Mouse (Mus musculus) megakaryocyte, adult 5-6 weeks (primary cell): ENCODE results near the gene Abca12. TPM values are rescaled to one million over a fixed set of nuclear protein-coding genes. Genes with fewer than 3 reads are reported as not detected.

Experiments used
- ATAC-seq: 2 replicates; pipeline ENCODE4 v1.8.0; 2016; ENCODE audit warnings: mild to moderate bottlenecking, inconsistent platforms; ENCODE audit not compliant: poor library complexity, severe bottlenecking
- total RNA-seq, 2 experiments: library from RNA; stranded (forward) in 1 of 2; stranded (reverse) in 1 of 2; fragments of 153-499, 151-499 nt in 1 of 2; fragments of 221-1000, 200-1000 nt in 1 of 2; gene quantifications; 2 replicates each; pipeline versions ENCODE4 v1.2.3 to v1.2.4; 2015 to 2017

Gene Abca12
- not detected in 2 replicates for total RNA-seq (2015)
- not detected in 2 replicates for total RNA-seq (2017)

DNA sequence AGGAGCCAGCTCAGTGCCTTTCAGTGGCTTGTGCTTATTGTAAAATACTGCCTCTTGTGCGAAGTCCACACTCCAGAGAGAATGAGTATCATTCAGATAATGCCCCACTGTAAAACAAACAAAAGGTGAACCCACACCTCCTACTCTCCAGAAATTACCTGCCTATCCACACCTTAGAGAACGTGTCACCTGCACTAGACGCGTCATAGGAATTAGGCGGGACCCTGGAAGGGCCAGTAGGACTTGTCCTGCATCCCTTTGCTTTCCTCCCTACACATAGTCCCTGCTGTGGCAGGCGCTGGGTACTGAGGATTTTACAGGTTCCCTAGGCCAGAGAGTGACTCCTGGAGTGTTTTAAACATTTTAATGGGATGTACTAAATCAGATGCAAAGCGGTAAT lies at the start of gene Abca12:
Gene Abca12, minus strand, starts transcription at position 101 of the 400 bp plus-strand sequence.
- no peak for ATAC-seq

DNA sequence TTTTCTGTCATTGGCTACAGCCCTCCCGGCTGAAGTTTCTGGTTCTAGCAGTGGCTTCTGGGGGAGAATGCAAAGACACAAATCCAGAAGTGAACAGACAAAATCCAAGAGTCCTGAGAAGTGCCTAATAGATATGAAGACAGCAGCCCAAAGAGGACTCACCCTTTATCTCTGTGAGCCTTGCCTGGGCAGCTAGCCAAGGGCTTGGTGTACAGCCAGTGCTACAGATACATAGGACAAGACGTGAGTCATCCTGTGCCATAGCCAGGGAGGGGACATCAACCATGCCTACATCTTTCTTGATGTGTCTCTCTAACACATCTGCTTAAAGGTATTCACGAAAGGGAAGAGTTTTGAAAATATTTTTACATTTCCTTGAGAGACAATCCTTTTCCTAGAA lies 43.3 kb upstream of the Abca12 start:
- ATAC-seq = no peak

DNA sequence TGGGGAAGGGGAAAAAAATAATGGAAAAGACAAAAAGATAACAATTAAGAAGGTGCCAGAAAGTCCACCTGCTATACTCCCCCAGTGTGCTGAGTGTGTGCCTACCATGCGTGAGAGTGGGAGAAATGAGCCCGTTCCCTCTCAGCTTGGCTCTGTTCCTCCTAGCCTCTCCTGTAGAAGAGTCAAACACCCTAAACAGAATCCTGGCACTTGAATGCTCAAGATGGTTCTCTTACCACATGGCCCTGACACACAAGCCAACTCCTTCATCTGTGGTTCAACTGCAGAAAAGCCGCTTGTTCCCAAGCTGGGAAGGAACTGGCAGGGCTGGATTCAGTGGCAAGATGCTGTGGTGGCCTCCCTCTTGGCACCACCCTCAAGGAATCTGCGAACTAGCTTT lies 32.7 kb upstream of the Abca12 start:
- ATAC-seq = no peak

GRCm38 (mm10) chr1:71421741-71422333 lies 7.1 kb upstream of the Abca12 start:
- ATAC-seq = no peak

- no peak for ATAC-seq
These were observed 3.8 kb upstream of the Abca12 start for GRCm38 (mm10) chr1:71418467-71418866.

- ATAC-seq = no peak
These were observed 3.2 kb upstream of the Abca12 start for GRCm38 (mm10) chr1:71417951-71418350.

DNA sequence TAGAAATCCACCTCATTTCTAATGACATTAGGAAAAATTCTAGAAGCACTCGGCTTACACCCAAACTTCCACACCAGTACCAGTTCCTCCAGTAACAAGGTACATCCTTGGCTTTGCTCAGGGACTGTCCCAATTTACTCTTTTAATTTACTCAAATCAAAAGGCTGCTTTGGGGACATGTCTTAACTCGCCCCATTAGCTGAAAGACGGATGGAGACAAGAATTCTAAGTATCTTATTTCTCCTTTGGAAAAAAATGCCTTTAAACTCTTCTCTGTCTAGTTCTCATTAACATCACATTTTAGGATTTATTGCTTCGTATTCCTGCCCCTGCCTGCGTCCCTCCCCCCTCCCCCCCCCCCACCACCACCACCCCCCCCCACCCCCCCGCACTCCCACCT lies 626 bp downstream of the Abca12 start:
- ATAC-seq = no peak

DNA sequence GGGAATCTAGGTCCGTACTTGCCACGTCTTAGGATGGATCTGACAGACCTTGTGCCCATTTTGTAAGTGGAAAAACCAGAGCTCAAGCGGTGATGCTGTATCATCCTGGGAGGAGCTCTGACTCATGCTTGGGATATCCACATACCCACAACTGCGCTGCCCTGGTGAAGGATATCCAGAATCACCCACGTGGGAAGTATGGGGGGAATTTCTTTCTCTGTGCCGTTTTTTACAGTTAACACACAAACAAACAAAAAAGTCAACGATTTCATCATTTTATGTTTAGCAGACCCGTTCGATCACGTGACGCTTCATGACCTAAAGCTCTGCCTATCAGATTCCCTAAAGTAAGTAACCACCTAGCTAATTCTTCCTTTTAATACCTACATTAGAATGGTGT lies 1.6 kb downstream of the Abca12 start:
- no peak for ATAC-seq

DNA sequence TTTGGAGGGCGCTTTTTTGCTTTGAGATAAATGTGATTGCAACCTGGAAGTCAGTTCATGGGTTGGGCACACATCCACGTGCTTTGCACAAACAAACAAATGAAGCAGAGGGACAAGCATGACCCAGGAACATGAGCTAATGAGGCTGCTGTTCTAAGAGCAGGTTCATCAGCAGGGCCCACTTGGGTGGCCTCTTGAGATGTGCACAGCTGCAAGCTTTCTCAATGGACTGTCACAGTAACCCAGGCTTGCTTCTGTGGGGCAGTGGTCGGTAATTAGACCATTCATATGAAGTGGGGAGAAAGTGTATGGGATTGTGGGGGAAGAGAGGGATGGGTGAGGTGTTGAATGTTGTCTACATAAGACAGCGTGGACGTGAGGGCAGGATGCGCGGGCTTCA lies 7.0 kb downstream of the Abca12 start:
- no peak for ATAC-seq

GRCm38 (mm10) chr1:71397635-71398034 lies 17.1 kb downstream of the Abca12 start:
- no peak for ATAC-seq

GRCm38 (mm10) chr1:71396105-71396504 lies 18.6 kb downstream of the Abca12 start:
- no peak for ATAC-seq

GRCm38 (mm10) chr1:71394177-71394576 lies 20.5 kb downstream of the Abca12 start:
- ATAC-seq = no peak

GRCm38 (mm10) chr1:71393489-71393888 lies 21.2 kb downstream of the Abca12 start:
- ATAC-seq = no peak

- no peak for ATAC-seq
These were observed 22.2 kb downstream of the Abca12 start for GRCm38 (mm10) chr1:71392463-71392862.

DNA sequence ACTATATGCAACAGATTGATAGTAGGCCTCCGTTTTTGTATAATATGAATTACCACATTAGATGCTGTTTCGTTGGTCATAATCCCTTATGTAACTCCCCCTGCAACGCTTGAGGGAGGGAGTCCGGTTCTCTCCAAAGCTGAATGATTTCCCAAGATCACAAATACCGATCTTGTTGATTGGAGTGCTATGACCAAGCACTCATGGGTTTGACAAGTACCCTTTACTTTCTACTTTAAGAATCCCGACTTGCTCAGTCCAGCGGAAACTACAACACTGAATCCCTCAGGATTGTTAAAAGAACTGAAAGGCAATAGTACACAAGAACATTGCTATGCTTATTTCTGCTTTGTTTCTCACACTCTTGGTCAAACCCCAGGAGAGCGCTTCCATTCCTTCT lies 28.1 kb downstream of the Abca12 start:
- no peak for ATAC-seq

DNA sequence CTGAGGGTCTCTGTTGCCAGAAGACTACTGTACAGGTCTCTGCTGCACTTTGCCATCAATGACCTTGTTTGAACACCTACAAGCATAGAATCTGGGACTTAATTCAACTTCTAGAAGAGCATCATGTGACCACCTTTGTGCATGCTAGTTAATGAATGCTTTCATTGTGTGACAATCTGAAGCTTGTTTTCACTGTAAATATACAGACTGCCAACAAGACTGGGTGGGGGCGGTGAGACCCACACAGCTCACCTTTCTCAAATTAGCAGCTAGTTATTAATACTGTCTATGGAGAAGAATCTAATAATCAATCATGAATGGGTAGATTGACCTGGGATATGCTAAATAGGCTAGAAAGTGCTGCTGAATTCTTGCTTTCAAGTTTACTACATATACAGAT lies 30.6 kb downstream of the Abca12 start:
- no peak for ATAC-seq

DNA sequence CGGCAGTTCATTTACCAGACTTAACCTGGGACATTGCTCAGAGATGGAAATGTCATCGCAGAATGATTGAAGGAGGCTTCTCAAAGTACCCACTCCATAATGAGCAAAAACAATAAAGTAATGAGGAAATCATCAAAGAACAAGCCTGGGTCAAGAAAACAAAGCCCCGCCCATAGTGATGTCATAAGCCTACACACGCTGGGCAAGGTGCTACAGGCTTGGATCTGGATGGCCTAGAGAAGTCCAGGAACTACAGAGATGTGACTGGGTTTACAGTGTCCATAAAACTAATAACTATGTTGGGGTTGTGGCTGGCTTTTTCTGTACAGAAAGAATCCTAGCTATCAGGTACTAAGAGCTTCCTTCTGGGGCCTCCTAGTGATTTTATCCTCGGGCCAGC lies 41.6 kb downstream of the Abca12 start:
- no peak for ATAC-seq

DNA sequence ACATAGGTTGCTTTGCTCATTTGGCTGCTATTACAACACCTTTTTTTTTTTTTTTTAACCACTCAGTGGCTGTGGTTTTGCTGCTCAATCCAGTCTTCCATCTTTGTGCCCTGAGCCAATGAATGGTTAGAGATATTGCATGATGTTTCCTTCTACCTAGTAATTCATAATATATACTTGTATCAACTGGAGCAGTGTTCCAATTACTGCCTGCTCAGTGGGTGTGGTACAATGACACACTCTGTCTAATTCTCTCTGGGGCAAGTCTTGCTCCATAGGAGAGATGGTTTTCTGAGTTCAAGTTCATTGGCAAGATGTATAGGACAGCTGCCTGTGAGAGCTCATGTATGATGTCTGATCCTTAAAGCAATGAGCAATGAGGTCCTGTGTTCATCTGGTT lies 44.4 kb downstream of the Abca12 start:
- ATAC-seq = no peak

DNA sequence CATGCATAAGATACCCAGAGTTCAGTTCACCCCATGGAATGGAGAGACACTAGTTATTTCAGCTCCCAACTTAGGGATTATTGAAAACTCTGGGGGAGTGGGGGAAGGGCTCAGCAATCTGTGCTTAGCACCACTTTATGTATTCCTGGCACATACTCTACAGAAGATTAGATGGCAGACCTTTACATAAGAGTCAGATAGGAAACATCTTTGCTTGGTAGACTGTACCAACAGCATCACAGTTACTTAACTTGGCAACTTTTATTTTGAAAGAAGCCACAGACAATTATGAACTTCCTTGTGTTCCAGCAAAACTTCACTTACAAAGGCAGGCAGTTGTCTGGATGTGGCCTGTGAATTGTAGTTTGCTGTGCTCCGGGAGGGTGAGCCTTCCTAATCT lies 46.9 kb downstream of the Abca12 start:
- ATAC-seq = no peak

GRCm38 (mm10) chr1:71342861-71343554 lies 71.7 kb downstream of the Abca12 start:
- no peak for ATAC-seq

DNA sequence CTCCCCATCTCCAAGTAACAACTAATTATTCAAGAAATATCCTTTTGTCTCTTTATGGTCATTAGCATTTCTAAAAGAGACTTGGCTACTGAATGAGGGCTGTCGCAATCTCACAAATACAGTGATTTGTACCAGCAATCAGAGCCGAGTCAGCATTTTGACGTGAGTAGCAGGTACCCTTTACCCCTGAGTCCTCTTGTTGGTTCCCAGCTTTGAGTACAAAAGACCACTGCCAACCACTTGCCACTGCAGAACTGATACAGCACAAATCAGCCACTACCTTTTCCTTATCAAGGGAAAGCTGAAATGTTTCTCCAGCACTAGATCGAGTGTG lies 72.5 kb downstream of the Abca12 start:
- no peak for ATAC-seq

DNA sequence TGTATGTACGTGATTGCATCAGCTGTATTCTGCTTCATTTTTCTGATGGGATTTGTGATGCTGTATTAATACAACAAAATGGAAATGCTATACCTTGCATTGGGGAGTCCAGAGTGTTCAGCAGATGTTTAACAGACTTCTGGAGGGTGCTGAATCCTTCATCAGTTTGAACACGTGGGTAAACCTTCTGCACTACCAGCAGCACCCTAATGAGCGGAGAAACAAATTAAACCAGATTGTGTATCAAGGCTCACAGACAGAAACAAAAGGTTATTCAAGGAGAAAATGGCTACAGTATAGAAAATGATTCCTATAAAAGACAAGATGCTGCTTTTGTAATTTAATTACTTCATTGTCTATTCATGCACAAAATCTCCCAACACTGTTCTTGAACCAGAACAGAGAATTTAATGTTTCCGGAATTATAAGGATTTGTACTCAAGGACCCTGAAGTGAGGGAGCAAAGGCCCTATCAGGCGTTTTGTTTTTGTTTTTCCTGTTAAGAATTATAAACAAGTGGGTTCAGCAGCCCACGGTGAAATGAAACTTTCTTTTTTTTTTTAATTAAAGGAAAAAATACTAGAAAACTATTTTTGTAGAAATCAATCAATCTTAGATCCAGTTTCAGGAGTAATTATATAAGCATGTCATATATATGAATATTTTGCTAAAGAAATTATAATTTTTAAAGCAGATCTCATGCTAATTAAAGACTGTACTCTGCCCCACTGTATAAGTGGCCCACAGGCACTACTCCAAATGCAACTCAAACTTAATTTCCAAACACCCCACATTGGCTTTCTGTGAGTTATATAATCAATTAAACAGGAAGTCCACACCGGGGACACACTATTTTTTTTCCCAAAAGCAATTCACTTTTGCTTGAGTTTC lies 73.1 kb downstream of the Abca12 start:
- no peak for ATAC-seq
